11 mouse cellular contexts compared by ENCODE assay signal in the genomic region with DNA sequence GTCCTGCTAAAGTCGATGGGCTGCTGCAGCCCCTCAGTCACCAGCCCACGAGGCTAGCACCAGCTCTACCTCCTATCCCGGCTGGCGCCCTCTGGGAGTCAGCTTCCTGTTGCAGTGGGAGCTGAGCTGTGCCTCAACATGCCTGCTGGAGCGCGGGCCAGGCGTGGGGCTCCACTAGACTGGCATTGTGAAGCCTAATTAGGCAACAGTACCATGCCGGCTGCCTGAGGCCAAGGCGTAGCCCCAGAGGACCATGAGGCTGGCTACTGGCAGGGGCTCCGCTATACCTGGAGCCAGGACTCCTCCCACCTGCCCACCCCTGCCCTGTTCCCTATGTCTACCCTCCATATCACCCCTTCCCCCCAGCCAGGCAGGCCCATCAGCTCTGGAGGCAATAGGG. TPM values are rescaled to one million over a fixed set of nuclear protein-coding genes. Genes with fewer than 3 reads are reported as not detected.
DNase-seq lines count a peak whose midpoint lies in the region; ATAC-seq and TF ChIP-seq lines count a peak whose summit lies in the region.
"Had no signal": no experiment of that assay in that cellular context is flagged by ENCODE, and none has a peak within 500 bp of the region (broad histone marks: within the 10 kb centered on the region; RNA-seq: fewer than 3 reads in every experiment).

Gene Plch2 (minus strand): TSS at position 61 of the 400 bp plus-strand sequence.

- TF ChIP-seq EP300 in liver, postnatal 0 days (IDR thresholded peaks at IDR 0.05; ENCODE audit: low read depth) = no peak

- H3K9ac ChIP-seq in liver, embryonic 13.5 days = no peak within 1 kb of the TSS
- no peak within 1 kb of the TSS for H3K9ac ChIP-seq in liver, postnatal 0 days (replicated peaks)
- no peak within 1 kb of the TSS for H3K9ac ChIP-seq in forebrain, embryonic 11.5 days (ENCODE audit: low read length)
- 0 out of 2 replicates have a peak within 1 kb of the TSS, but pooled peaks have one; percentile 11 for H3K9ac ChIP-seq in neural tube, embryonic 14.5 days (replicated peaks; ENCODE audit: low read depth, low read length)

- H3K4me3 ChIP-seq in liver, embryonic 13.5 days (replicated peaks) = no peak within 1 kb of the TSS
- no peak within 1 kb of the TSS for H3K4me3 ChIP-seq in liver, postnatal 0 days (ENCODE audit: low read depth, low read length)
- H3K4me3 ChIP-seq in forebrain, embryonic 11.5 days (ENCODE audit: low read depth, low read length) = no peak within 1 kb of the TSS
- H3K4me3 ChIP-seq in neural tube, embryonic 14.5 days (ENCODE audit: low read depth, low read length) = no peak within 1 kb of the TSS

- no peaks in the 10 kb centered on the region for H3K4me1 ChIP-seq in liver, embryonic 13.5 days (replicated peaks)
- H3K4me1 ChIP-seq in liver, postnatal 0 days (ENCODE audit: insufficient read depth) = no peaks in the 10 kb centered on the region
- H3K4me1 ChIP-seq in forebrain, embryonic 11.5 days (replicated peaks; ENCODE audit: control insufficient read depth, insufficient read depth, low read length) = peaks cover 7% of the 10 kb centered on the region
- peaks cover 5% of the 10 kb centered on the region; the same call in 1 of the 2 replicates for H3K4me1 ChIP-seq in neural tube, embryonic 14.5 days (ENCODE audit: control insufficient read depth, insufficient read depth, low read length)

- WGBS in liver, embryonic 13.5 days (ENCODE audit: insufficient replicate concordance) = 53% methylated on average over 10 of the region's 10 CpGs
- WGBS in liver, postnatal 0 days (ENCODE audit: insufficient replicate concordance) = 70% methylated on average over 10 of the region's 10 CpGs
- WGBS in forebrain, embryonic 11.5 days = 74% methylated on average over 10 of the region's 10 CpGs
- WGBS in neural tube, embryonic 14.5 days = 62% methylated on average over 10 of the region's 10 CpGs

- no peaks in the 10 kb centered on the region for H3K9me3 ChIP-seq in liver, embryonic 13.5 days (replicated peaks)
- H3K9me3 ChIP-seq in liver, postnatal 0 days (ENCODE audit: low read length) = no peaks in the 10 kb centered on the region
- H3K9me3 ChIP-seq in forebrain, embryonic 11.5 days (ENCODE audit: control insufficient read depth, low read length) = no peaks in the 10 kb centered on the region
- H3K9me3 ChIP-seq in neural tube, embryonic 14.5 days (ENCODE audit: control insufficient read depth, low read length) = no peaks in the 10 kb centered on the region
- H3K9me3 ChIP-seq: G1E had no signal

- no peak within 1 kb of the TSS for H3K27ac ChIP-seq in liver, embryonic 13.5 days
- H3K27ac ChIP-seq in liver, postnatal 0 days (ENCODE audit: low read depth) = no peak within 1 kb of the TSS
- no peak within 1 kb of the TSS for H3K27ac ChIP-seq in forebrain, embryonic 11.5 days (ENCODE audit: low read depth, low read length)
- no peak within 1 kb of the TSS for H3K27ac ChIP-seq in neural tube, embryonic 14.5 days (ENCODE audit: low read depth, low read length)

- TF ChIP-seq CTCF in liver, postnatal 0 days (IDR thresholded peaks at IDR 0.05; ENCODE audit: low read depth) = no peak

- ATAC-seq in liver, embryonic 13.5 days (ENCODE audit: low read depth) = 0 out of 2 replicates have a peak, but pooled peaks have one; percentile 24
- ATAC-seq in liver, postnatal 0 days = no peak
- 0 out of 2 replicates have a peak, but pooled peaks have one; percentile 22 for ATAC-seq in forebrain, embryonic 11.5 days (replicated peaks; ENCODE audit: low FRiP score)
- peak; percentile 30; the same call in 1 of the 2 replicates for ATAC-seq in neural tube, embryonic 14.5 days (ENCODE audit: low read depth)

- H3K27me3 ChIP-seq in liver, embryonic 13.5 days = peaks cover 37% of the 10 kb centered on the region
- 0 out of 2 replicates have a peak, but pooled peaks cover 3% of the 10 kb centered on the region for H3K27me3 ChIP-seq in liver, postnatal 0 days (ENCODE audit: insufficient read depth, low read length)
- no peaks in the 10 kb centered on the region for H3K27me3 ChIP-seq in forebrain, embryonic 11.5 days (ENCODE audit: control insufficient read depth, insufficient read depth, low read length)
- no peaks in the 10 kb centered on the region for H3K27me3 ChIP-seq in neural tube, embryonic 14.5 days (ENCODE audit: control insufficient read depth, insufficient read depth, low read length)

- no peak for DNase-seq in liver, embryonic 13.5 days
- no peak for DNase-seq in liver, postnatal 0 days
- DNase-seq in forebrain, embryonic 11.5 days (ENCODE audit: low spot score) = no peak
- DNase-seq in layer of hippocampus, postnatal 14 days (ENCODE audit: low spot score in 2 of 2) = no peak
- no peak for DNase-seq in gastrocnemius, postnatal 10 days
- DNase-seq in spleen, adult 18-20 months = no peak
- DNase-seq in right cerebral cortex, postnatal 14 days = no peak
- DNase-seq: lung, postnatal 36 days; right cerebral cortex, adult 18-20 months had no signal

- no peak within 1 kb of the TSS for H3K4me2 ChIP-seq in liver, embryonic 13.5 days
- H3K4me2 ChIP-seq in liver, postnatal 0 days (ENCODE audit: low read depth, low read length) = no peak within 1 kb of the TSS
- no peak within 1 kb of the TSS for H3K4me2 ChIP-seq in forebrain, embryonic 11.5 days (ENCODE audit: low read depth, low read length, severe bottlenecking)
- no peak within 1 kb of the TSS for H3K4me2 ChIP-seq in neural tube, embryonic 14.5 days (ENCODE audit: low read depth, low read length)

- no peaks in the 10 kb centered on the region for H3K36me3 ChIP-seq in liver, embryonic 13.5 days
- H3K36me3 ChIP-seq in liver, postnatal 0 days (replicated peaks; ENCODE audit: insufficient read depth, low read length) = no peaks in the 10 kb centered on the region
- no peaks in the 10 kb centered on the region for H3K36me3 ChIP-seq in forebrain, embryonic 11.5 days (ENCODE audit: control insufficient read depth, insufficient read depth, low read length)
- no peaks in the 10 kb centered on the region for H3K36me3 ChIP-seq in neural tube, embryonic 14.5 days (ENCODE audit: control insufficient read depth, insufficient read depth, low read length)
- H3K36me3 ChIP-seq: G1E had no signal

RNA-seq across cellular contexts. Expression of gene Plch2, which starts in this region (rescaled TPM):
- polyA plus RNA-seq in liver, embryonic 13.5 days (2015; fragmentation: Nextera tagmentation; extraction: Ambion mirVana) = 0.08 and 0.10 TPM in 2 replicates
- 0.04 TPM in 1 of 2 replicates, not detected in the other for polyA plus RNA-seq in liver, postnatal 0 days (2015; fragmentation: Nextera tagmentation; extraction: Ambion mirVana)
- 2.4 and 3.1 TPM in 2 replicates for polyA plus RNA-seq in forebrain, embryonic 11.5 days (2014; fragmentation: Nextera tagmentation; extraction: Ambion mirVana)
- 10 to 100 TPM; 90.9 to 97.9 TPM for total RNA-seq in layer of hippocampus, postnatal 14 days (2021)
- polyA plus RNA-seq in neural tube, embryonic 14.5 days (2014; fragmentation: Nextera tagmentation; extraction: Ambion mirVana) = 10.7 and 16.0 TPM in 2 replicates
- under 1 TPM; 0.09 to 0.14 TPM for total RNA-seq in gastrocnemius, postnatal 10 days (2021)

Comparison
In these comparisons a context has a peak if more than half of its experiments do, and no peak if none do; other contexts are left out.
1. RNA of gene Plch2 (total RNA-seq): 90.9 to 97.9 TPM in layer of hippocampus, postnatal 14 days; 0.09 to 0.14 TPM in gastrocnemius, postnatal 10 days; every median in the first group is over 10 times any median in the second.
2. Peak in ATAC-seq in liver, embryonic 13.5 days; RNA of the gene not detected or under 1 TPM.